Mouse (Mus musculus) mesoderm, embryonic 11.5 days (tissue): ENCODE results near the gene Msmp.
A peak's percentile ranks its signal among the peaks of the same experiment; 100 is the strongest.
"Not testable (repeated sequence)": the region's sequence is repeated elsewhere in the genome, so short reads cannot be mapped to it uniquely, and the experiment has no call there.

Source experiments
- DNase-seq: peaks from one replicate; pipeline ENCODE4 v3.0.0-alpha.2; 2012; ENCODE audit warnings: low read depth, low spot score

Msmp gene

GRCm38 (mm10) chr4:43584444-43585416 lies at the start of gene Msmp:
Gene Msmp, minus strand, starts transcription at chr4:43584494.
- no peak for DNase-seq

GRCm38 (mm10) chr4:43633736-43634135 lies 49.4 kb upstream of the Msmp start:
- DNase-seq, result no peak

DNA sequence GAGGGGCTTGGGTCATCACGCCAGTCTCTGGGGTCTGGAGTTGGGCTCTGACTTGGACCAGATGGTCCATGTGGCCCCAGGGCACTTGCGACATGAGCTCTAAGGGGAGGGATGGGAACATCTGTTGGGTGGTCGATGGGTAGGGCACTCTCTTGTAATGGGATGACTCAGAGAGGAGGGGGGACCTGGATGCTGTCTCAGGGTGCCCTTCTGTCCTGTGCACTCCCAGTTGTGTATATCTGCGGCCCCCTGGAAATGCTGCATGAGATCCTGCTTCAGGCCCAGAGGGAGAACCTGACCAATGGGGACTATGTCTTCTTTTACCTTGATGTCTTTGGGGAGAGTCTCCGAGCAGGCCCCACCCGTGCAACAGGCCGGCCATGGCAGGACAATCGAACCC lies 49.0 kb upstream of the Msmp start:
- DNase-seq, result no peak

- no peak for DNase-seq
Observed at GRCm38 (mm10) chr4:43631956-43632920, 47.9 kb upstream of the Msmp start.

DNA sequence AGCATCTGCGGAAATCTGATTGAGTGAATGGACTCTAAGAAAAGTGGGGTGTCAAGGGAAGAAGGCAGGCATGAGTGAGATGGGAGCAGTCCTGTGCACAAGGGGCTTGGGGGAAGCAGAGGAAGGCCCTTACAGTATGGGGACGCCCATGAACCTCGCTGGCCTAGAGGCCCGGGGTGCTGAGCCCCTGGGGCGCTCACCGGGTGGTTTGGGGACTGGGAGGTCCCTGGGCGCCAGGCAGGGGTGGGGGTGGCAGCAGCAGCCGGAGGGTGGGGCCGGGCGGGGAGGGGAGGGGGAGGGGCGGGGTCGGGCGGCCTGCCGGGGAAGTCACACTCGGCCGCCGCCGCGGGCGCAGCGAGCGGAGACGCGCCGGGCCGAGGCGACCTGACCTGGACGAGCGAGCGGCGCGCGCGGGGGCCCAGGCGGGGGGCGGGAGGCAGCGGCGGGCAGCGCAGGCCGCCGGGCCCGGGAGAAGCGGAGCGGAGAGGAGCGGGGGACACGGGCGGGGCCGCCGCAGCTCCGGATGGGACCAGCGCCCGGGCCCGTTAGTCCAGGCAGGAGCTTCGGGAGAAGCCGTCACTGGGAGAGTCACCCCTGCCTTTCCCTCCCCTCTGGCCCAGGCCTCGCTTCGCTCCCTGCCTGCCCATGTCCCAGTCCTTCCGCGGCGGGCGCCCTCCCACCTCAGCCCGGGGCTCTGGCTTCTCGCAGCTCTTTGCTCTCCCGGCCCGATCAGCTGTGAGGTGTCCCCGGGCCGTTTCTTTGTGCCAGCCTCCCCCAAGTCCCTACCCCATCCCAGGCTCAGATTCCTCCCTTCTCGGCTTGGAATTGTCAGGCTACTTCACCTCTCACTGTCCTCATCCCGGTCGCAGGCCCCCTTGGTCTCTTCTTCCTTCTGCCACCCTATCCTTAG lies 47.0 kb upstream of the Msmp start, which contains the start of gene Npr2:
Npr2 (plus strand) TSS at position 890 of the 910 bp plus-strand sequence.
- DNase-seq, result peak; percentile 43

GRCm38 (mm10) chr4:43630671-43631045 lies 46.4 kb upstream of the Msmp start:
- DNase-seq, result peak; percentile 30

- DNase-seq, result peak; percentile 87
Observed at GRCm38 (mm10) chr4:43630030-43630581, 45.8 kb upstream of the Msmp start.

DNA sequence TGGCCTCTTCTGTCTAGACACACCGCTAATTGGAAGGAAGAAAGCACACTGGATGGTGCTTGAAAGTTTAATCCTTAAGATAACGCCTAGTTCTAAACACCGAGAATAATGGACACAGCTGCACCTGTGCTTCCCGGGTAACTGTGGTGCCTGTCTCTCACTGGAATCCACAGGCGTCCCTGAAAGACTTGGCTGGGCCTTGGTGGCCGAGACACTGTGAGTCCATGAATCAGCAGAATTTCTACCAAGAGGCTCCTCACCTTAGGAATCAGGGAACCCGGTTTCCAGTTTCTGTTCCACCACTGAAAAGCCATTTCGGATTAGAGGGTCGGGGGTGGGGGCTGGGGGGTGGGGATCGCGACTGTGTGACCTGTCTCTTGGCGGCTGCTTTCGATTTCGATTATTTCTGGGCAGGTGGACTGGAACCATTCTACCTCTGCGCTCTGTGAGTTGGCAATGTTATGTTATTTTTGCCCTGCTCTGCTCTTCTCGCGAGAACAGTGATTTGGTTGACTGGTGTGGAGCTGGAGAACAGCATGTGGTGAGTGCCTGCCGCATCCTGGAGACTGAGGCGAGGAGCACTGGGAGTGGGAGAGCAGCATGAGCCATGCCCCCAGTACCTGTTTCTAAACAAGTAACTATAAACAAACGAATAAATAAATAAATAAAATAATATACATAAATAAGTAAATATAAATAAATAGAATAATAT lies 45.0 kb upstream of the Msmp start:
- peak; percentile 45 for DNase-seq

DNA sequence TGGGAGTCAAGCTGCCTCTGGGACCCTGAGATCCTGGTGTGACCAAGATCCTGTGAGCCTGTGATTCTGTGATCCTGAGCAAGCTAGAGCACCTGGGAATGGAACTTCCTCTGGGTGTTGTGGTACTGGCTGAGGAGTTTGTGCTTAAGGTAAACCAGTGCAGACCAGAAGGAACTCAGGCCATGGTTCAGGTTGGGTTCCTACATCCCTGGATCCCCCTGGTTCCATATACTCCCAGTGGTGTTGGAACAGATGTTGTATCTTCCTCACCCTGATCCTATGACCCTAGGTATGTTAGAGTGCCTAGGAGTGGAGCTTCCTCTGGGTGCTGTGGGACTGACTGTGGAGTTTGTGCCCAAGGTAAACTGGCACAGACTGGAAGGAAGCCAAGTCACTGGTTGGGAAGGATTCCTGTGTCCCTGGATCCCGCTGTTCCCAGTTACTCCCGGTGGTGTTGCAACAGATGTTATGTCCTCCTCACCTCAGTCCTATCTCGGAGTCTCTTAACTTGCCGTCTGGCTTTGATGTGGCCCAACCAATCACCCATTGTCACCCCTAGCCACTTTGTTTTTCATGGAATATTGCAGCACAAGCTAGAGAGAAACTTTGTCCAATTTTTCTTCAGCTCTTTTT lies 36.0 kb upstream of the Msmp start:
- no peak for DNase-seq

DNA sequence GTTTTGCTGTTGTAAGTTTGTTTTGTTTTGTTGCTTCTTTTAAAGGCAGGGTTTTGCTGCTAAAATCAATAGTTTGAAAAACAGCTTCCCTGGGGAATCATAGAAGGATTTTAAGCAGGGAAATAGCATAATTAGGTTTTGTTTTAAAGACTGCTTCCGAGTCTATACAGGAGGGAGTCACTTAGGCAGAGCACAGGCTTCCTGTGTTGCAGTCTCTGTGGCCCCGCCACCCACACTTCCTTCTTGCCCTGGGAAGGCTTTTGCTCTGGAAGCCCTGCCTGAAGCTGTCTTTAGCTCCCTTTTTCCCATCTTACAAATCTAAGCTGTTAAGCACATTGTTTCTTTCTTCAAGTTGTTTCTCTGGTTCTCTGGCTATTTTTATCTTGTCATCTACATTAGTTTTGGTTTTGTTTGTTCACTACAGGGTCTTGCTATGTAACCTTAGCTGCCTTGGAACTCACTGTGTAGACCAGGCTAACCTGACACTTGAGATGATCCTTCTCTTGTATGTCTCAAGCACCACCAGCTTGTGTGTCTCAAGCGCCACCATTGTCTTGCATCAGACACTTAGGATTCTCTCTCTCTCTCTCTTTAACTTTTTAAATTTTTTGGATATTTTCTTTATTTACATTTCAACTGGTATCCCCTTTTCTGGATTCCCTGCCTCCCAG lies 28.9 kb upstream of the Msmp start:
- DNase-seq, result no peak

DNA sequence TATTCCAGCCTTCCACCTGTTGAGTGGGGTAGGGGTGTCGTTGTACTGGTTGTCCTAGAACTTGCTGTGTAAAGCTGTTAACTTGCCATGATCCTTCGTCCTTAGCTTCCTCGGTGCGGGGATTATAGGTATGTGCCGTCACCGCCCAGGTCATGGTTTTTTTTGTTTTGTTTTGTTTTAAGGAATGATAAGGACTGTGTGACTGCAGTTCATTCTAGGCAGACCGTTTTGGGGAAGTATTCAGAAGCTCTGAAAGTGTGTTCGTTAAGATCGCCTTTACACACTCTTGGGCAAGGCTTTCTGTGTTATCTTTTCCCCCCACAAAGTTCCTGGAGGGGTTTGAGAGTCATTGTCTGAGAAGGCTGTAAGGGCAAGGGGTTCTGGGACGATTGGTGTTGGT lies 28.2 kb upstream of the Msmp start:
- DNase-seq, result no peak

DNA sequence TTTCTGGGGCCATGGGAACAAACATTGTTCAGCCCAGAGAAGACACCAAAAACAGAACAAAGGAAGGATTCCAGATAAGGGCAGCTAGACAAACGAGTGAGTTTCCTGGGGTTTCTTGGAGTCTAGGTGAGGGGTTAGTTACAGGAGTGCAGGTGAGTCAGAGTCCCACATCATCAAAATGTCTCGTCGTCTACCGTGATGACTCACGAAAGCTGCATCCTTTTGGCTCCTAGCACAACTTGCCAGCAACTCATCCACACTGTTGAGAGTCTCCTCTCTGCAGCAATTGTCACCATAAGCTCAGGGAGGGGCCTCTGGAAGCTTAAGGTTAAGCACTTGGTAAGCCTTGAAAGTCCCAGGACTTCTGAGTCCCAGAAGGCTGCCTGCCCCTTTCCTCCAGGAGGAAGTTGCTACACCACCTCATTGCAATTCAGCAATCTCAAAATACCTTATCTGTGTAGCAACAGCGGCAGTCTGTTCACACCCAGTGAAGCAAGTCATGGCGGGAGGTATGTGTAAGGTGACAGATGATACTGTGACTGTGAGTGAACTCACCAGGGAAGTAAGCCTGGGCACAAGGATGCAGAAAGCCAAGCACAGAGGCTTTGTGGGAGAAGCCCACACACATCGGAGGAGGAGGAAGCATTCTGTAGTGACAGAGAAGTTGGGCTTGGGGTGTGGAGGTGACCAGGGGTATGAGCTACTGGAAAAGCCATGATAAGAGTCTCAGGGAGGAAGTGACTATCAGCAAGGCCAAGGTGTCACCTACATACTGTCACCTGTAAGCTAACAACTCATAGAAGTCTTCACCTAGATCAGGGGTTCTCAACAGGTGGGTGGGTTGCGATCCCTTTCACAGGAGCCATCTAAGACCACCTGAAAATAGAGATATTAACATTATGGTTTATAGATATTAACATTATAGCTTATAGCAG lies 20.7 kb upstream of the Msmp start:
- DNase-seq, result no peak

DNA sequence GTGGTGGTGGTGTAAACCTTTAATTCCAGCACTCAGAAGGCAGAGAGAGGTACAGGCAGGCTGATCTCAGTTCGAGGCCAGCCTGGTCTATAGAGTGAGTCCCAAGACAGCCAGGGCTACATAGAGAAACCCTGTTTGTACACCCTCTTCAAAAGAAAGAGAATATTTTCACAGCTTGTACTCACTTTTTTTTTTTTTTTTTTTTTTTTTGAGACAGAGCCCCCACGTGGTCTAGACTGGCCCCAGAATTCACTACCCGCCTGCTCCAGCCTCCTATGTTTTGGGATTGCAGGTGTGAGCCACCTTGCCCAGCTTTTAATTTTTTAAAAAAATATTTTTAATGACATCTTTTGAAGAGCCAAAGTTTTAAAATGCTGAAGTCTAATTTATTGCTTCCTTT lies 19.8 kb upstream of the Msmp start:
- no peak for DNase-seq

DNA sequence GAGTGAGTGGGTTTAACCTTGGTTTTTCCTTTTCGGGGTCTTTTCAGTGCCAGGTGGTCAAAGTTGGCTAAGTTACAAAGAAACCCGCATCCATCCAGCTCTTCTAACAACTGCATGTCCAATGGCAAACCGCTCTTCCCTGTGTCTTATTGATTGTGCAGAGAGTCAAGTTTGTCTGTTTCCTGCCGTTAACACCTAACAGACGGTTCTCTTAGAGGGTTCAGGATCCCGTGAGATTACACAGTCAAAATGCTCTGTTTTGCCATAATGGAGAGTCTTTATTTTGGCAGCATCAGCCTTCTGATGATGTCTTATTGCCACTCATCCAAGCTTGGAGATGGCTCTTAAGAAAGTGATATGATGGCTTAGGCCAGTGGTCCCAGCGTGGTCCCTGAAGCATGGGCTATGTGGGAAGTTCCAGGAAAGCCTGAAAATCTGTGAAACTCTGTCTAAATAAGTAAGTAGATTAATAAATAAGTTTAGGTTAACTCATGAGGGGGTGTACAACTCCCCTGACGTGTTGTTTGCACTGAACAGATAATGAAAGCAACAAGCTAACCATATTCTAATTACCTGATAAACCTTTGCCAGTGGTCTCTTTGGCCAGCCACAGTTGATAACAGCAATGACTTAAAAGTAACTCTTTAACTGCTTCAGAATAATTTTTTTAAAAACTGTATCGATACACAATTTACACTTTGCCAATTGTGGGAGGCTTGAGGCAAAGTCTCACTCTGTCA lies 16.1 kb upstream of the Msmp start:
- DNase-seq, result no peak

- DNase-seq, result no peak
Observed at GRCm38 (mm10) chr4:43598650-43599380, 14.5 kb upstream of the Msmp start.

GRCm38 (mm10) chr4:43598200-43598599 lies 13.9 kb upstream of the Msmp start:
- DNase-seq, result no peak

DNA sequence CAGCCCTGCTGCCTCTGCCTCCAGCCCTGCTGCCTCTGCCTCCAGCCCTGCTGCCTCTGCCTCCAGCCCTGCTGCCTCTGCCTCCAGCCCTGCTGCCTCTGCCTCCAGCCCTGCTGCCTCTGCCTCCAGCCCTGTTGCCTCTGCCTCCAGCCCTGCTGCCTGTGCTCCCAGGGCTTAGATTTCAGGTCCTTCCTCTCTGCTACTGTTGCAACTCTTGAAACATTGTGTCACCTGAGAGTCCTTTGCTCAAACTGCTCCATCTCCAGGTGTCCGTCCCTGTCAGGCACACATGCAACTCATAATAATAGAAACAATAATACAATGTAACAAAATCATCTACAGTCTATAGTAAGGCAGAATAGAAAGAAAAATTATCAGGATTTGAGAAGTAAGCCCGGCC lies 12.3 kb upstream of the Msmp start:
- DNase-seq, result not testable (repeated sequence)
